Comparison of ENCODE assay signal across 19 mouse cellular contexts in genomic region chr14:46612584-46612983, GRCm38 (mm10).
DNase-seq lines count a peak whose midpoint lies in the region; ATAC-seq and TF ChIP-seq lines count a peak whose summit lies in the region.
"Had no signal": no experiment of that assay in that cellular context is flagged by ENCODE, and none has a peak within 500 bp of the region (broad histone marks: within the 10 kb centered on the region; RNA-seq: fewer than 3 reads in every experiment).

No protein-coding gene starts in this region.

- peaks cover 9% of the 10 kb centered on the region for H3K4me1 ChIP-seq in heart, embryonic 11.5 days (ENCODE audit: control insufficient read depth, insufficient read depth, low read length)
- H3K4me1 ChIP-seq in hindbrain, embryonic 16.5 days (ENCODE audit: control insufficient read depth, insufficient read depth, low read depth, low read length): no peaks in the 10 kb centered on the region
- no peaks in the 10 kb centered on the region for H3K4me1 ChIP-seq in hindbrain, embryonic 14.5 days (replicated peaks; ENCODE audit: control insufficient read depth, insufficient read depth, low read length)
- no peaks in the 10 kb centered on the region for H3K4me1 ChIP-seq in lung, postnatal 0 days (ENCODE audit: insufficient read depth, low read depth, low read length)
- no peaks in the 10 kb centered on the region; the same call in none of the 2 replicates for H3K4me1 ChIP-seq in lung, adult 2 months (ENCODE audit: control insufficient read depth, insufficient read depth, low read length)
- peaks cover 11% of the 10 kb centered on the region for H3K4me1 ChIP-seq in liver, embryonic 15.5 days (replicated peaks)
- H3K4me1 ChIP-seq: midbrain, embryonic 15.5 days had no signal

- H3K36me3 ChIP-seq in heart, embryonic 11.5 days (ENCODE audit: control insufficient read depth, insufficient read depth, low read length): no peaks in the 10 kb centered on the region
- H3K36me3 ChIP-seq in hindbrain, embryonic 16.5 days (ENCODE audit: control insufficient read depth, insufficient read depth, low read length): no peaks in the 10 kb centered on the region
- H3K36me3 ChIP-seq in hindbrain, embryonic 14.5 days (replicated peaks; ENCODE audit: control insufficient read depth, insufficient read depth): no peaks in the 10 kb centered on the region
- no peaks in the 10 kb centered on the region for H3K36me3 ChIP-seq in lung, postnatal 0 days (ENCODE audit: insufficient read depth, low read length)
- H3K36me3 ChIP-seq in liver, embryonic 15.5 days (replicated peaks): no peaks in the 10 kb centered on the region
- H3K36me3 ChIP-seq: midbrain, embryonic 15.5 days had no signal

- no peak overlapping the region for H3K9ac ChIP-seq in heart, embryonic 11.5 days (ENCODE audit: low read depth, low read length)
- no peak overlapping the region; the same call in 1 of the 2 replicates for H3K9ac ChIP-seq in hindbrain, embryonic 16.5 days (ENCODE audit: low read depth, low read length)
- H3K9ac ChIP-seq in hindbrain, embryonic 14.5 days: no peak overlapping the region
- no peak overlapping the region for H3K9ac ChIP-seq in lung, postnatal 0 days (replicated peaks; ENCODE audit: low read depth)
- no peak overlapping the region for H3K9ac ChIP-seq in liver, embryonic 15.5 days
- H3K9ac ChIP-seq: midbrain, embryonic 15.5 days had no signal

- 17% methylated on average over 9 of the region's 9 CpGs for WGBS in heart, embryonic 11.5 days (ENCODE audit: insufficient replicate concordance)
- 79% methylated on average over 9 of the region's 9 CpGs for WGBS in hindbrain, embryonic 16.5 days
- WGBS in hindbrain, embryonic 14.5 days: 73% methylated on average over 9 of the region's 9 CpGs
- WGBS in lung, postnatal 0 days: 37% methylated on average over 9 of the region's 9 CpGs
- WGBS in lung, adult 2 months: 38% methylated on average over 9 of the region's 9 CpGs
- 40% methylated on average over 9 of the region's 9 CpGs for WGBS in liver, embryonic 15.5 days (ENCODE audit: insufficient replicate concordance)

- H3K27ac ChIP-seq in heart, embryonic 11.5 days (ENCODE audit: low read depth, low read length): no peak overlapping the region
- no peak overlapping the region for H3K27ac ChIP-seq in hindbrain, embryonic 16.5 days (ENCODE audit: low read depth, low read length)
- no peak overlapping the region for H3K27ac ChIP-seq in hindbrain, embryonic 14.5 days
- H3K27ac ChIP-seq in lung, postnatal 0 days (ENCODE audit: low read length): no peak overlapping the region
- H3K27ac ChIP-seq in liver, embryonic 15.5 days (replicated peaks): no peak overlapping the region
- H3K27ac ChIP-seq: gastrocnemius, adult 2 months; hindbrain, postnatal 0 days; midbrain, embryonic 15.5 days had no signal

- ATAC-seq in heart, embryonic 11.5 days (replicated peaks; ENCODE audit: insufficient number of reproducible peaks, low FRiP score, low TSS enrichment): no peak
- 0 out of 2 replicates have a peak, but pooled peaks have one; percentile 17 for ATAC-seq in hindbrain, embryonic 16.5 days
- ATAC-seq in hindbrain, embryonic 14.5 days (ENCODE audit: low FRiP score): no peak
- no peak for ATAC-seq in lung, postnatal 0 days
- peak; percentile 37; the same call in 1 of the 2 replicates for ATAC-seq in liver, embryonic 15.5 days (ENCODE audit: insufficient read depth)
- ATAC-seq: hindbrain, postnatal 0 days; midbrain, embryonic 15.5 days had no signal

- no peak overlapping the region for H3K4me3 ChIP-seq in heart, embryonic 11.5 days (ENCODE audit: low read depth, low read length)
- H3K4me3 ChIP-seq in hindbrain, embryonic 16.5 days (ENCODE audit: low read length): no peak overlapping the region
- H3K4me3 ChIP-seq in hindbrain, embryonic 14.5 days (replicated peaks; ENCODE audit: low read length): no peak overlapping the region
- H3K4me3 ChIP-seq in lung, postnatal 0 days (ENCODE audit: low read depth, low read length): no peak overlapping the region
- H3K4me3 ChIP-seq in lung, adult 2 months (replicated peaks; ENCODE audit: extremely low read depth, low read depth, low read length): no peak overlapping the region
- H3K4me3 ChIP-seq in liver, embryonic 15.5 days (replicated peaks): no peak overlapping the region
- H3K4me3 ChIP-seq: gastrocnemius, adult 2 months; midbrain, embryonic 15.5 days; myocyte had no signal

- no peak for TF ChIP-seq POLR2A in lung, adult 2 months (IDR thresholded peaks at IDR 0.05; ENCODE audit: borderline replicate concordance, extremely low read depth, low read depth, low read length)

- peak overlapping the region; percentile 27; the same call in 1 of the 2 replicates for H3K4me2 ChIP-seq in heart, embryonic 11.5 days
- no peak overlapping the region for H3K4me2 ChIP-seq in hindbrain, embryonic 16.5 days (ENCODE audit: low read length)
- no peak overlapping the region for H3K4me2 ChIP-seq in hindbrain, embryonic 14.5 days (replicated peaks)
- H3K4me2 ChIP-seq in lung, postnatal 0 days (replicated peaks; ENCODE audit: low read depth, low read length): 0 out of 2 replicates have a peak overlapping the region, but pooled peaks have one; percentile 8
- no peak overlapping the region for H3K4me2 ChIP-seq in liver, embryonic 15.5 days
- H3K4me2 ChIP-seq: midbrain, embryonic 15.5 days had no signal

- TF ChIP-seq EP300 in lung, postnatal 0 days (IDR thresholded peaks at IDR 0.05): no peak

- no peak for TF ChIP-seq CTCF in lung, postnatal 0 days (IDR thresholded peaks at IDR 0.05)
- no peak for TF ChIP-seq CTCF in lung, adult 2 months (IDR thresholded peaks at IDR 0.05; ENCODE audit: insufficient read depth, low read length)

- no peak for DNase-seq in heart, postnatal 4 days
- no peak for DNase-seq in hindbrain, embryonic 14.5 days (ENCODE audit: low spot score)
- DNase-seq in lung, postnatal 0 days (ENCODE audit: low spot score): no peak
- no peak for DNase-seq in lung, adult 2 months
- DNase-seq in urinary bladder, postnatal 14 days (ENCODE audit: low spot score): no peak
- DNase-seq: adrenal gland, postnatal 25 days; B cell, adult 2 months; cerebellum, adult 11 months; cerebellum, postnatal 14 days; gastrocnemius, adult 2 months; kidney, adult 18-20 months; kidney, postnatal 10 days; thymus, postnatal 14 days had no signal

- no peaks in the 10 kb centered on the region for H3K27me3 ChIP-seq in heart, embryonic 11.5 days (ENCODE audit: control insufficient read depth, insufficient read depth, low read length)
- H3K27me3 ChIP-seq in hindbrain, embryonic 16.5 days (replicated peaks; ENCODE audit: control insufficient read depth, insufficient read depth, low read length): no peaks in the 10 kb centered on the region
- H3K27me3 ChIP-seq in hindbrain, embryonic 14.5 days (ENCODE audit: control insufficient read depth, insufficient read depth, low read length): no peaks in the 10 kb centered on the region
- H3K27me3 ChIP-seq in lung, postnatal 0 days (replicated peaks; ENCODE audit: insufficient read depth, low read length): no peaks in the 10 kb centered on the region
- no peaks in the 10 kb centered on the region for H3K27me3 ChIP-seq in liver, embryonic 15.5 days
- H3K27me3 ChIP-seq: midbrain, embryonic 15.5 days had no signal

- H3K9me3 ChIP-seq in heart, embryonic 11.5 days (replicated peaks; ENCODE audit: control insufficient read depth, low read length): no peaks in the 10 kb centered on the region
- no peaks in the 10 kb centered on the region for H3K9me3 ChIP-seq in hindbrain, embryonic 16.5 days (ENCODE audit: control insufficient read depth, low read length)
- H3K9me3 ChIP-seq in hindbrain, embryonic 14.5 days (ENCODE audit: control insufficient read depth, low read length): no peaks in the 10 kb centered on the region
- H3K9me3 ChIP-seq in lung, postnatal 0 days (ENCODE audit: low read length): no peaks in the 10 kb centered on the region
- no peaks in the 10 kb centered on the region for H3K9me3 ChIP-seq in liver, embryonic 15.5 days (replicated peaks)
- H3K9me3 ChIP-seq: midbrain, embryonic 15.5 days had no signal

Comparison
In these comparisons a context has a peak if more than half of its experiments do, and no peak if none do; other contexts are left out.
1. ATAC-seq: peak in hindbrain, embryonic 16.5 days (single experiment) and liver, embryonic 15.5 days (single experiment); none in heart, embryonic 11.5 days (single experiment), hindbrain, embryonic 14.5 days (single experiment) and lung, postnatal 0 days (single experiment).
2. H3K4me2 ChIP-seq: peak in heart, embryonic 11.5 days (single experiment) and lung, postnatal 0 days (single experiment); none in hindbrain, embryonic 16.5 days (single experiment), hindbrain, embryonic 14.5 days (single experiment) and liver, embryonic 15.5 days (single experiment).